Mouse (Mus musculus) CH12.LX (cell line): Measurements from ENCODE around the gene Kcnk6.

Source experiments
- CTCF ChIP-seq, 2 experiments: IDR thresholded peaks in 1 of 2; conservative IDR thresholded peaks in 1 of 2; 2 replicates each; pipeline ENCODE4 v1.5.1; 2011 to 2012; ENCODE audit warnings: low read depth in 2 of 2, low read length in 2 of 2, improper control_type of control experiment in 1 of 2, inconsistent platforms in 1 of 2, mild to moderate bottlenecking in 1 of 2, moderate library complexity in 1 of 2
- EP300 ChIP-seq: IDR thresholded peaks from 2 replicates; pipeline ENCODE4 v1.6.1; 2011; ENCODE audit warnings: low read length, improper control_type of control experiment
- IRF4 ChIP-seq: IDR thresholded peaks from 2 replicates; pipeline ENCODE4 v1.6.1; 2014; ENCODE audit warnings: low read depth, mild to moderate bottlenecking, inconsistent platforms, low read length, improper control_type of control experiment
- MAX ChIP-seq: IDR thresholded peaks from 2 replicates; pipeline ENCODE4 v1.6.1; 2011; ENCODE audit warnings: low read length, improper control_type of control experiment
- MAZ ChIP-seq: IDR thresholded peaks from 2 replicates; pipeline ENCODE4 v1.6.1; 2012; ENCODE audit warnings: low read depth, mild to moderate bottlenecking, inconsistent platforms, low read length, improper control_type of control experiment, moderate library complexity
- MEF2A ChIP-seq: IDR thresholded peaks from 2 replicates; pipeline ENCODE4 v1.6.1; 2014; ENCODE audit warnings: low read depth, mild to moderate bottlenecking, inconsistent platforms, low read length, improper control_type of control experiment, borderline replicate concordance
- POLR2A ChIP-seq: IDR thresholded peaks from 2 replicates; pipeline ENCODE4 v1.6.1; 2011; ENCODE audit warnings: low read depth, mild to moderate bottlenecking, improper control_type of control experiment, low read length
- RAD21 ChIP-seq: IDR thresholded peaks from 2 replicates; pipeline ENCODE4 v1.6.1; 2011; ENCODE audit warnings: low read depth, mild to moderate bottlenecking, low read length, improper control_type of control experiment, moderate library complexity
- TCF12 ChIP-seq: IDR thresholded peaks from 2 replicates; pipeline ENCODE4 v1.6.1; 2014; ENCODE audit warnings: low read depth, mild to moderate bottlenecking, inconsistent platforms, low read length, improper control_type of control experiment
- ZC3H11A ChIP-seq: IDR thresholded peaks from 2 replicates; pipeline ENCODE4 v1.6.1; 2012; ENCODE audit warnings: low read depth, mild to moderate bottlenecking, inconsistent platforms, low read length, improper control_type of control experiment

DNA sequence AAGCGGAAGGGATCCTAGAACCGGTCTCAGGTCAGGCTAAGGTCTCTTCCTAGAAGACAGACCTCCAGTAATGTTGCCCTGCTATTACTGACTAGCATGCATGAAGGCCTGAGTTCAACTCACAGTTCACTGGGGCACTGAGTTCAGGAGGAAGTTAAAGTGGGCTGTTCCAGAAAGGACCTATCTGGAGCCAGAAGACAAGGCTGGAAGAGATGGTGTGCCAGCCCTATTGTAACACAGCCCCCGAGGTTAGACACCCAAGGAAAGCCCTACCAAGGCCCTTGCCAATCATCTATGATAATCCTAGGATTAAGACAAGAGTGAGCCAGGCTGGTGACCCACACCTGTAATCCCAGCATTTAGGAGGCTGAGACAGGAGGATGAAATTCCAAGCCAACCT is 798 bp downstream of the Kcnk6 start:
- TF ChIP-seq CTCF (conservative IDR thresholded peaks at IDR 0.05 in 1 of 2, IDR thresholded peaks at IDR 0.05 in 1 of 2; ENCODE audit: low read depth in 2 of 2, low read length in 2 of 2) (no peak), ZC3H11A (no peak), MAX (no peak), POLR2A (no peak), IRF4 (no peak), EP300 (no peak), TCF12 (no peak), MEF2A (no peak), RAD21 (no peak), MAZ (no peak)
